Mouse (Mus musculus): ENCODE results near the gene Slc5a2. TPM values are rescaled to one million over a fixed set of nuclear protein-coding genes. Genes with fewer than 3 reads are reported as not detected.

Gene Slc5a2
- total RNA-seq, 2 experiments from 2014 or later = not detected

DNA sequence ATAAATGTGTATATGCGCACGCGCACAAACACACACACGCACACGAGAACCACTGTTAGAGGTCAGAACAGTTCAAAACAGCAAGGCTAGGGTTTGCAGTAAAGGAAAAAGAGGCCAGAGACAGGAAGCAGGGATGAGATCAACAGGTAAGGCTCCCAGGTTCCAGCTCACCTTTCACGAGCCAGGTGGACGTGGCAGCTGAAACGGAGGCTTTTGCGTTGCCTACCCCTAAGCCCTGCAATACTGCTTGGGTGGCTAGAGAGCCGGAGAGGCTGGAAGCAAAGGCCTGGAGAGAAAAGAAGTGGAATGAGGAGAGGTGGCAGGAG is 31.8 kb downstream of the Slc5a2 start:
- no peak for ATAC-seq (replicated peaks; ENCODE audit: poor library complexity, severe bottlenecking)

DNA sequence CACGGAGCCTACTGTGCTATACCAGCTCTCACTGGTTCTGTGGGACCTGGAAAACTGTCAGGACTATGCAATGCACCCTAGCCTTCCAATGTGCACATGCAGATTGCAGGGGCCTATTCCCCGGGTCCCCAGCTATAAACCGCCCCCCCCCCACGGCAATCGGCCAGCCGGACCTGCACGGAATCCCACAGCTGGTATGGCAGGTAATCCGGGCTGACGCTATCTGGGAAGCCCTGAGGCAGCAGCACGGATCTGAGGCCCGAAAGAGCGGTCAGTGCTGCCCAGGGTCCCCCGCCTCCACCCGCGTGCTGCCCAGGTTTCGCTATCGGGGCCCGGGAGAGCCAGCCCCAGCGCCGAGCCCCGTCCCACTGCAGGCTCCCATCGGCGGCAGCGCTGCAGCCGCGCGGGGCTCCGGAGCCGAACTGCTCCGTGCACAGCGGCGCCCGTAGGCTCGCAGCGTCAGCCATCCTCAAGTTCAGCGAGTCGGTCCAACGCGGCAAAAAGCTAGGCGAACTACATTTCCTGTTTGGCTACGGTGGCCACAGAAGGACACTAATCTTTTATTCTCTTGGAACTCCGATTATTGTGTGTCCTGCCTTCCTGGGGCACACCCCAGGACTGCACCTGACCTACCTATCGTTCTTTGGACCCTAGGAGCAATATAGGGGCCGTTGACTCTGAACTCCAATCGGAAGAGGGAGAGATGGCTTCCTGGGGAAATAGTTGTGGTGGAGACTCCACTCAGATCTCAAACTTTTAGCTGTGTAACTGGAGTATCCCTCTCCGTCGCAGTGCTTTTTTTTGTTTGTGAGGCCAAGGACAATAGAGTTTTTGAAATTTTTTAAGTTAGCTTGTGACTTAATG is 32.4 kb downstream of the Slc5a2 start, which contains the start of gene BC017158:
Gene BC017158, minus strand, starts transcription at position 554 of the 864 bp plus-strand sequence.
- peak; percentile 73 for ATAC-seq (replicated peaks; ENCODE audit: poor library complexity, severe bottlenecking)

DNA sequence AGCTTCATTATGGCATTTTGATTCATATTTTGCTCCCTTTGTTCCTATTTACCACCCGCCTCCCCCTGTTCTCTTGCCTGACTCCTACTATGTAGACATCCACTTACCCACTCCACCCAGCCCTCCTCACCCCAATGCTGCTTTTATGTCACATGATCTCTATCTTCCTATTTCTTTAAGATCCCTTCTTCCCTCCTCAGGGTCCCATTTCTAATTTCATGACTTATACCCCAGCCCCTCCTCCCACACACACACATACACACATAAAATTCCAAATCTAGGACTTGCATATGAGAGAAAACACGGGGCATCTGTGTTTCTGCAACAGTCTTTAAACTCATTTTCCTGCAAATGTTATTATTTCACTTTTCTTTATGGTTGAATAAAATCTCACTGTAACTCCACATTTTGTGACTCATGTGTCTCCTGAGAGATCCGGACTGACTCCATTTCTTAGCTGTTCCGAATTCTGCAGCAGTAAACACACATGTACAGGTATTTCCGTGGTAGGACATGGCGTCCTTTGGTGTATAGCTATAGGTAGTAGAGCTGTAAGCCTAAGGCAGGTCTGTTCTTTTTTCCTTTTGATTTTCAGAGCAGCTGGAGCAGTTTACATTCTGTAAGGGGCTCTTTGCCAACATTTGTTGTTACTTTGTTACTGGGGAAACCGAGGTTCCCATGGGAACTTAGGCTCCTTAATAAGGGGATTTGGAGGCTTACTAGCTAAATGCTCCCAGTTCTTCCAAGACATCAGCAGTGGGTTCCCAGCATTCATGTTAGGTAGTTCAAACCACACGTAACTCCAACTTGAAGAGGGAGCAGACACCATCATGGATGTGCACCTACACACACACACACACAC is 33.3 kb downstream of the Slc5a2 start:
- ATAC-seq (replicated peaks; ENCODE audit: poor library complexity, severe bottlenecking) = no peak

DNA sequence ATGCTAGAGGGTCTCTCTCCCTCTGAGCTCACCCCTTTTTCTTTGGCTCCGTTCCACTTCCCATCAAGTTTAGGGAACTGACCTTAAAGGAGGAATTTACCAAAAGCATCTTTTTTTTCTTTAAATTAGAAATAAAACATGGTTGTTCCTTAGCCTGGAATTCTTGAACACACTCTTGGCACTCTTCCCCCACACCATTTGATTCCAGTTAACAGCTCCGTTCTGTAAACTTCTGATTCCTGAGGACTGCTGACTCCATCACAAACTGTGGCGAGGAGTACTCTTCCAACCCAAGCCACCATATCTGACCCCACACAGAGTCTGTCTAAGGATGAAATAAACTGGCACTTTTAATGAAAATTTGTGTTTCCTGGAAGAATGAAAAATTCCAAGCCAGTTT is 35.5 kb downstream of the Slc5a2 start:
- ATAC-seq (replicated peaks; ENCODE audit: poor library complexity, severe bottlenecking) = no peak

DNA sequence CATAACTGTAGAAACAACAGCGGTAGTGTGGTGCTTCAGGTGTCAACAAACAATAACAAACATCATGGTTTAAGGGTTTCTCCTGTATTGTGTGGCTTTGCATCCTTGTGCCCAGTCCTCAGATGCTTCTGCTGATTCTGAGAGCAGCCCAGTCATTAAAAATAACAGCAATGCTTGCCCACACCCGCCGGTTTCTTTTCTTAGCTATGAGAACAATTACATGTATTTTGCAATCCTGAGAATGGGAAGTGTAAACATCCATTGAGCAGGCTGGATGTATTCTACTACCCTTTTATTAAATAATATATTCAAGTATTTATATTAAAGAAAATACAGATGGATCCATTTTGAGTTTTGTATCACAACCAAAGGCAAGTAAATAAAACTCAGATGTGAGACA is 36.7 kb downstream of the Slc5a2 start:
- peak; percentile 23; the same call in 1 of the 2 replicates for ATAC-seq (replicated peaks; ENCODE audit: poor library complexity, severe bottlenecking)

DNA sequence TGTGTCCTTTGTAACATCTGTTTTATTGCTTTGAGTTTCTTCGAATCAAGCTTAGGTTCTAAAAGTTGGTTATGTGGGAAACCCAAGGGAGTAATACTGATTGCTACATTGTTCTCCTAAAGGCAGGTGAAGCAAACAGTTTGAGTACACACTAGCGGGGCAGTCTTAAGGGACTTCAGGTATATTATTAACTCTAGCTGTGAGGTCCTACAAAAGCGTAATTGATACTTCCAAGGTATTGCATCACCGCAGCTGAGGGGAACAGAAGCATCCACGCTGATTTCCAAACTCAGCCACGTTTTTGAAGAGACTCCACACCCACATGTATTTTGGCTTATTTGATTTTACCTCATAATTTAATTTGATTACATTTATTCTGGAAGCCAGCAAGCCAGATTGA is 38.7 kb downstream of the Slc5a2 start:
- no peak for ATAC-seq (replicated peaks; ENCODE audit: poor library complexity, severe bottlenecking)

DNA sequence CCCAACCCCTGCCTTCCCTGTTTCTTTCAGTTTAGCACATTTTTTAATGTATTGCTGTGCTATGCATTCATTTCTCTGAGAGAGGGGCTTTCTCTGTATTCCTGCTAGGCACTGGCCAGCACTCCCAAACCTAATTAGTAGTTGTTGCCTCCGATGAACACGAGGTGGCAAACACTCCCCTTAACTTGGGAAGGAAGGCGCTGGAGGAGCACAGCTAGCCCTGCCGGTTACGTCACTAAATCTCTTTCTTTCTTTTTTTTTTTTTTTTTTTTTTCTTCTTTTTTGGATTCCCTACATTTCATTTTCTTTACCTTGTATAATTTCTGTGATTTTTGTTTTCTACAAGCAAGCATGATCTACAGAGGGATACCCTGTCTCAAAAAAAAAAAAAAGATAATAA is 39.5 kb downstream of the Slc5a2 start:
- ATAC-seq (replicated peaks; ENCODE audit: poor library complexity, severe bottlenecking) = peak; percentile 77

DNA sequence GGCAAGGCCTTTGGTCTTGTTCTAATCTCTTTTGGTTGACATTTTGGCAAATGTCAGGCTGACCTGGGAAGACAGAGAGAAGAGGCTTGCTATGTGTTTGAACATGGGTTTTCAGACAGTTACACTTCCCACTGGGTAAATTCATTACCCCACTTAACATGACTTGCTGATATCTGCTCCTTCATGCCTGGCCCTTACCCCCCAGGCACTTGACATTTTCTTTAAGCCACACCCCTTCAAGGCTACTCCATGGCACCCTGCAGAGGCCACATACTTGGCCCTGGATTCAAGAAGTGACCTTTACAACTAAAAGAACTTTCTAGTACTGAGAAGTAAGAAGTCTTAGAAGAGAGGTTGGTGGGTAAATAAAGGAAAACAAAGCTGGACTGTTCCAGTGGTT is 42.4 kb downstream of the Slc5a2 start:
- ATAC-seq (replicated peaks; ENCODE audit: poor library complexity, severe bottlenecking) = no peak

DNA sequence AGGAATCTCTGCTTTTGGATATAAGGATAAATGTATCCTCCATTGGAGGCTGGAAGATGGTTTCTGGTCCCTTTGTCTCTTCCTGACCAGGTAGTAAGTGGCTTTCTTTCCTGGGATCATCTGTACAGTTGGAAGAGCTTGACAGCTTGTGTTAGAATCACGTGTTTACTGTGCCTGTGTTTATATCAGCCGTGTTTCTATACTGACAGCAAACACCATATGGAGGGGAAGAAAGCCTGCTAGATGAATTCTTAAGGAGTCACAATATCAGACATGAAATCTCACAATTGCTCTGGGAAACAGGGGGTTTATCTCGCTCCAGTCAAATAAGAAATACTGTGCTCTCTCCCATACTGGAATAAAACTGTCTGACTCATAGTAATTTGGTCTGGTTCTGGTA is 43.8 kb downstream of the Slc5a2 start:
- ATAC-seq (replicated peaks; ENCODE audit: poor library complexity, severe bottlenecking) = no peak

DNA sequence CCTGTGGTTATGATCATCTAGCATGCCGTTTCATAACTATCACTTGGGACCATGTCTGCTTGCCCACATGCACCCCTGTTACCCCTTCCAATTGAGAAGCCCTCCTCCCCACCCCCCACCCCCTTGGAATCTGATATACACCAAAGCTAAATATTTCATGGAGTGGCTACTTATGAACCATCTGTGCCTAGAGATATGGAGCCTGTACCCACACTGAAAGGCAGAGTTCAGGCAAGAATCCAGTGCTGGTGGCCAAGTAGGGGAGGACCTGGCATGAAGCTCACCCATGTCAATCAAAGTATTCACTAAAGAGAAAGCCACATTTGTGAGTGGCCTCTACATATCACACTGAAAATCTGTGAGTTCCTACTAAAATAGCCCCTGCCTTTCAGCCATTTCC is 44.3 kb downstream of the Slc5a2 start:
- ATAC-seq (replicated peaks; ENCODE audit: poor library complexity, severe bottlenecking) = no peak

DNA sequence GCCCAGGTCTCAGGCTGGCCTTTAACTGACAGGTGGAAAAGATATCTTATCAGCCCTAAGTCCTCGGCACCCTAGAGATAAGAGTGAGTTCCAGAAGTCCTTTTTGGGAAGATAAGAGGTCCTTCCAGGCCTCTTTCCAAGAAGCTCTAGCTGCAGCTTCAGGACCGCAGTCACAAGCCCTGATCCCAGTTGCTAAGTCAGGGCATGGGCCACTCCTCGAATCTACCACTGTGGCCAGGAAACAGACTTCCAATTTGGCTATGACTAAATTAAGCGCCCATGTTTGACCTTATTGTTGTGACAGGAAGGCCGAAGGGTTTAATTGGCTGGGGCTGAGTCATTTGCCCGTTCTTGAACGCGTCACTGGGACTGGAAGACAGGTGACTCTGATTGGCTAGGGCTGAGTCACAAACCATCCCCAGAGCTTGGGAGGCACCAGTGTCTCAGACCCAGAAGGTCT is 44.8 kb downstream of the Slc5a2 start:
- ATAC-seq (replicated peaks; ENCODE audit: poor library complexity, severe bottlenecking) = no peak

DNA sequence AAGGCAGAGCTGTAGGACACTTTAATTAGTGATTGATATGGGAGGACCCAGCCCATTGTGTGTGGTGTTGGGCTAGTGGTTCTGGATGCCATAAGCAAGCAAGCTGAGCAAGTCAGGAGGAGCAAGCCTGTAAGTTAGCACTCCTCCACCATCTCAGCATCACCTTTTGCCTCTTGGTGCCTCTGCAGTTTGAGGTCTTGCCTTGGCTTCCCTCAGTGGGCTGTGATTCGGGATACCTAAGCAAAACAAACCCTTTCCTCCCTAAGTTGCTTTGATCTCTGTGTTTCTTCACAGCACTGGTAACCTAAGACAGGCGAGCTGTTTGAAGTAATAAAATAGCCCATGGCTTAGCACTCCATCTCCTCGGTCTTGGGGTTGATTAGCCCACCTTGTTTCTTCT is 45.8 kb downstream of the Slc5a2 start:
- ATAC-seq (replicated peaks; ENCODE audit: poor library complexity, severe bottlenecking) = no peak

DNA sequence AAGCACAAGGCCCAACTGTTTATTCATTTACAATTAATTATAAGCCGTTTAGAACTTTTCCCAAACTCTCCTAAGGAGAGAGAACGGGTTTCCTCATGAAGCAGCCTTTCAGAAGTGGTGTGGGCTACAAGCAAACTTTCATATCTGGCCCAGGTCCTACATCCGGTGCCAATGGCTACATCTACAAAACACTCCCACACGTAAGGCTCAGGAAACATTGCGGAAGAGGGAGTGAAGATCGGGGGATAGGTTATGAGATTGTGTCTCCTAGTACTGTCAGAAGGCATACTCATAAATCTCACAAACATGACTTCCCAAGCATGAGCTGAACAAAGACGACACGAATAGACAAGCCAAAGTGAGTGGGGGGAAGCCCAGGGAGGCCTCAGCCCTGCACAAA is 46.4 kb downstream of the Slc5a2 start:
- no peak for ATAC-seq (replicated peaks; ENCODE audit: poor library complexity, severe bottlenecking)

DNA sequence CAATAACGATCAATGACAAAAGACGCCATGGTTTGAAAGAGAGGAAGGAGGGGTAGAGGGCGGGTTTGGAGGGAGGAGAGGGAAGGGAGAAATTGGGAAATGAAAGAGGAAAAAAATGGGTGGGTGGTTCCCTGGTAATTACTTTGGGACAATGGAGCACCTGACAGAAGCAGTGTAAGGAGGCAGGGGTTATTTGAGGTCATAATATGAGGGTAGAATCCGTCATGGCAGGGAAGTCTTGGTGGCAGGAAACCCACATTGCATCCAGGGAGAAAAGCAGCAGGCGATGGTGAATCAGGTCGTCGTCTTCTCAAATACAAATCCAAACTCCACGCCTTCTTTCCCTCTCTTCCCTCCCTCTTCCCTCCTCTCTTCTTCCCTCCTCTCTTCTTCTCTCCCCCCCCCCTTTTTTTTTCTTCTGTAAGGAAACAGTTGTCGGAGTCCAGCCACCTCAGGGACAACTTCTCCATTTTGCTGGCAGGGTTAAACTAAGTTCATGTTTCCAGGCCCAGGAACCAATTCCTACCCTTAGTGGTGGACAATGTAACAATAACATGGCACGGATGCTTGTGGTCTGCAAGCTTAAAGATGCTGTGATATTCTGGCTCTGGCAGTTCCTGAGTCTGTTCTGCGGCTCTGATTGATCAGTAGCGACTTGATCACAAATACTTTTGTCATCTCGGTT is 47.1 kb downstream of the Slc5a2 start:
- peak; percentile 74 for ATAC-seq (replicated peaks; ENCODE audit: poor library complexity, severe bottlenecking)

DNA sequence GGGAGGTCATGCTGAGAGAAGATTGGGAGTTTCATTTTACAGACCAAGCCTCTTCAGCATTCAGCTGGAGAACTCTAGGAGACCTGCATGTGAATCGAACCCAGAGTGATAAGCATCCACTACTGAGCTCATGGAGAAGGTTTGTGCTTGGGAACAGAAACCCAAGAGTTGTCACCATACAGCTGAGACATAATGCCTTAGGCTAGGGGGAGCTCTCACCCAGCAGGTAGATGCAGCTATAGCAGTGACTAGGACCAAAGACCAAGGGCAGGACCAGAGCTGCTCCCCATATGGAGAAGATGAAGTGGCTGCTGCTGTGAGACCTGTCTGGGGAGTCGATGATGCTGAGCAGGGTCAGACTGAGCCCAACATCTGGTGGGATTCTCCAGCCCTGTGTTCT is 48.1 kb downstream of the Slc5a2 start:
- no peak for ATAC-seq (replicated peaks; ENCODE audit: poor library complexity, severe bottlenecking)

DNA sequence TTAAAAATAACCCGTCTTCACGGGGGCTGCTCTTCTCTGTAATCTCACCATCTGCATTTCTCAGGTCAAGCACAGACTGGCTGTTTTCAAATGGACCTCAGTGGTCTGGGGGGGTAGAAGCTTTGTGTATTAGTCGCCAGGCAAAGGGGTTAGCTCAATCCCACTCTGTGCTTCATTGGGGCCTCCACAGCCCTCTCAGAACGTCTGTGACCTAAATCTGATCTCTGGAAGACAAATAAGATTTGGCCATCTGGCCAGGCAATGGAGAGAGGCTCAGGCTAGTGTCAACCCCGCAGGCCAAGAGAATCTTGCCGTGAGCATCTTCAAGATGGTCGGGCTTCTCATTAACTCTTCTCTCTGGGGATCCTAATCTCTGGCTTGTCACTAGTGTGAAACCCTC is 49.0 kb downstream of the Slc5a2 start:
- no peak for ATAC-seq (replicated peaks; ENCODE audit: poor library complexity, severe bottlenecking)

DNA sequence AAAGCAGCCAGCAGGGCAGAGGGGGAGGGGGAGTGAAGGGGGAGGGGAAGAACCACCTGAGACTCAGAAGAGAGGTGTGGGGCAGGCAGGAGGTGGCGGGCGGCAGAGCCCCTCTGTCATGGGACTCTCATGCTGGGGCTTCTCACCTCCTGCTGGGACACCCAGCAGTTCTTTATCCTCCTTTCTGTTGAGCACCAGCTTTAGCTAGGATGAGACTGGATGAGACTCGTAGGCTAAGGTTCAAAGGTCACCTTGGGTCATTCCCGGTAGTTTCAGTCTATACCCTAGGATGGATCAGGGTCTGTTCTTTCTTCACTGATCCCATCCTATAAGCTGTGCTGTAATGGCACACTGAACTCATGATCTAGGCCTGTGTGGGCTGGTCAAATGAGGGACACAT is 51.6 kb downstream of the Slc5a2 start:
- no peak for ATAC-seq (replicated peaks; ENCODE audit: poor library complexity, severe bottlenecking)

DNA sequence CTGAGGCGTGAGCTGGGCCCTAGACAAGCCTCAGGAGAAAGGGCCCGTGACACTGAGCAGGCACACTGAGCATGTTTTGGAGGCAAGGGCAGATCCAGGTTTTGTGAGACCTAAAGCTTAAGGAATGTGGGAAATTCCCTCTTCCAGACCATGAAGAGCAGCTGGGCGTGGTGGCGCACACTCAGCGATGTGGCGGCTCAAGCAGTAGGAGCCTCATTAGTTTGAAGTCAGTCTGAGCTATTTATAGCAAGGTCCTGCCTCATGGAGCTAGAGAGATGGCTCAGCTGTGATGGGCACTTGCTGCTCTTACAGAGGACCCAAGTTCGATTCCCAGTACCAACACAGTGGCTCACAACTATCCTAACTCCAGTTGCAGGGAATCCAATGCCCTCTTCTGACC is 53.7 kb downstream of the Slc5a2 start:
- no peak for ATAC-seq (replicated peaks; ENCODE audit: poor library complexity, severe bottlenecking)

DNA sequence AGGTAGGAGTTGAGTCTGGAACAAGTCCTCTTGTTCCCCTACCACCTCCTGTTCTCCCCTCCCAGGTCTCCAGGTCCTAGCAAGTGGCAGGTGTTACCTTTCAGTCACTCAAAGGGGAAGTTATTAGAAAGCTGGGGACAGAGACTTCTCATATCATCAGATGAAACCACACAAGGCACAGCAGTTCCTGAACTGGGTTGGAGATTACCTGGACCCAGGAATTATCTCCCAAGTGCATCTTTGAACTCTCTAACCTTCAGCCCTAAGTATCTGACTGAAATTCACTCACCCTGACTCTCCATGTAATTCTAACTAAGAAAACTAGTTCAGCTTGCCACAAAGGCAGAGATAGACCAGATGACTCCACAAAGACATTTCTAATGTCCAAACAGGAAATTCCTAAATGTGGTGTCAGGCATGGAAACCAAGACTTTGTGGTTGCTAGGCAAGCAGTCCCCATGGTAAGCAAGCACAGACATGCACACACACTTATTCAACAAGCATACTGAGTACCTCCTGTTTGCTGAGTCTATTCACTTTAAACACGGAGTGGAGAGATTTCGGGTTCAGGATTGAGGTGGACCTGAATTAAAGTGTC is 54.9 kb downstream of the Slc5a2 start:
- ATAC-seq (replicated peaks; ENCODE audit: poor library complexity, severe bottlenecking) = peak; percentile 33; the same call in 1 of the 2 replicates

DNA sequence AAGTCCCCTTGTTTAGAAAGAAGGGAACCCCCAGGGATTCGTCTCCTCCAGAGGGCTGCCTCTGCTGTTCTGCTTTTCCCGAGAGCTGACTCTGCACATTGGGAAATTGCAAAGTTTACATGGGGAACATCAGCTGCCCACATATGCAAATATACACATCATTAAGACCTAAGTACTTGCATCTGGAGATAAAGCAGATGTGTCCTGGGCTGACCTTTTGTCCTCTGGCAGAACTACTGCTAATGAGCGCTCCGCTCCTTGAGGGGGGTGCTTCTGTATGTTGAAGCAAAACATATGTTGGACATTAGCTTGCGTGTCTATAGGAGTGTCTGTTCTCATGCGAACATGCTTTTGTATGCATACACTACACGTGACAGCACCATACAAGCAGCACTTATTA is 55.8 kb downstream of the Slc5a2 start:
- ATAC-seq (replicated peaks; ENCODE audit: poor library complexity, severe bottlenecking) = peak; percentile 65

All from granulocyte monocyte progenitor cell, adult 5-6 weeks (primary cell).